Mouse (Mus musculus): ENCODE data around the gene Tiam1.

The Tiam1 gene

GRCm38 (mm10) chr16:89923311-89923710 lies 220.3 kb downstream of the Tiam1 start:
- intact Hi-C loops (cut with DNase I), result no loop called here

- intact Hi-C loops (cut with DNase I), result no loop called here
These were observed 221.1 kb downstream of the Tiam1 start for GRCm38 (mm10) chr16:89922458-89922857.

- intact Hi-C loops (cut with DNase I), result no loop called here
These were observed 222.2 kb downstream of the Tiam1 start for GRCm38 (mm10) chr16:89921370-89921769.

GRCm38 (mm10) chr16:89920417-89920816 lies 223.2 kb downstream of the Tiam1 start:
- intact Hi-C loops (cut with DNase I), result no loop called here

- intact Hi-C loops (cut with DNase I), result no loop called here
These were observed 226.2 kb downstream of the Tiam1 start for GRCm38 (mm10) chr16:89917404-89917803.

GRCm38 (mm10) chr16:89914946-89915345 lies 228.6 kb downstream of the Tiam1 start:
- intact Hi-C loops (cut with DNase I), result no loop called here

GRCm38 (mm10) chr16:89912686-89913375 lies 230.7 kb downstream of the Tiam1 start:
- intact Hi-C loops (cut with DNase I), result no loop called here

GRCm38 (mm10) chr16:89909393-89910068 lies 234.0 kb downstream of the Tiam1 start:
- intact Hi-C loops (cut with DNase I), result no loop called here

GRCm38 (mm10) chr16:89907651-89908050 lies 235.9 kb downstream of the Tiam1 start:
- intact Hi-C loops (cut with DNase I), result no loop called here

- intact Hi-C loops (cut with DNase I), result no loop called here
These were observed 236.7 kb downstream of the Tiam1 start for GRCm38 (mm10) chr16:89906909-89907308.

GRCm38 (mm10) chr16:89905730-89906305 lies 237.8 kb downstream of the Tiam1 start:
- intact Hi-C loops (cut with DNase I), result no loop called here

- intact Hi-C loops (cut with DNase I), result no loop called here
These were observed 239.4 kb downstream of the Tiam1 start for GRCm38 (mm10) chr16:89904121-89904520.

- intact Hi-C loops (cut with DNase I), result no loop called here
These were observed 240.8 kb downstream of the Tiam1 start for GRCm38 (mm10) chr16:89902578-89903304.

- intact Hi-C loops (cut with DNase I), result no loop called here
These were observed 242.9 kb downstream of the Tiam1 start for GRCm38 (mm10) chr16:89900681-89901080.

GRCm38 (mm10) chr16:89899192-89899591 lies 244.4 kb downstream of the Tiam1 start:
- intact Hi-C loops (cut with DNase I), result no loop called here

GRCm38 (mm10) chr16:89898299-89898625 lies 245.3 kb downstream of the Tiam1 start:
- intact Hi-C loops (cut with DNase I), result no loop called here

- intact Hi-C loops (cut with DNase I), result no loop called here
These were observed 245.8 kb downstream of the Tiam1 start for GRCm38 (mm10) chr16:89897547-89898298.

- intact Hi-C loops (cut with DNase I), result no loop called here
These were observed 246.6 kb downstream of the Tiam1 start for GRCm38 (mm10) chr16:89896885-89897546.

GRCm38 (mm10) chr16:89896392-89896791 lies 247.2 kb downstream of the Tiam1 start:
- intact Hi-C loops (cut with DNase I), result no loop called here

- intact Hi-C loops (cut with DNase I), result no loop called here
These were observed 248.3 kb downstream of the Tiam1 start for GRCm38 (mm10) chr16:89895283-89895682.

GRCm38 (mm10) chr16:89894816-89895215 lies 248.8 kb downstream of the Tiam1 start:
- intact Hi-C loops (cut with DNase I), result no loop called here

Data from adrenal gland (tissue).